Mouse (Mus musculus) kidney, postnatal 0 days (tissue): ENCODE data around the gene Enpp3. TPM values are rescaled to one million over a fixed set of nuclear protein-coding genes. Genes with fewer than 3 reads are reported as not detected.

Source experiments
- ATAC-seq: fragments of 200-750 bp; cut with Nextera tagmentation; replicated peaks from 2 replicates; pipeline ENCODE4 v1.8.0; 2017; ENCODE audit warnings: low read depth, moderate number of reproducible peaks, moderate TSS enrichment, moderate library complexity; ENCODE audit not compliant: low FRiP score
- DNase-seq: peaks from one replicate; pipeline ENCODE4 v3.0.0-alpha.2; 2016; ENCODE audit warnings: low spot score
- H3K27ac ChIP-seq: fragments of 300-500 bp; sonication (generic); 2 replicates; pipeline ENCODE4 v1.5.1; 2014; ENCODE audit warnings: mild to moderate bottlenecking
- H3K27me3 ChIP-seq: fragments of 300-500 bp; sonication (generic); 2 replicates; pipeline ENCODE4 v1.6.1; 2014; ENCODE audit warnings: low read length, mixed read lengths; ENCODE audit not compliant: insufficient read depth
- H3K36me3 ChIP-seq: fragments of 300-500 bp; sonication (generic); 2 replicates; pipeline ENCODE4 v1.6.1; 2014; ENCODE audit warnings: low read length, mixed read lengths; ENCODE audit not compliant: insufficient read depth
- H3K4me1 ChIP-seq: fragments of 300-500 bp; sonication (generic); replicated peaks from 2 replicates; pipeline ENCODE4 v1.6.1; 2014; ENCODE audit warnings: antibody characterized with exemption, low read length, mixed read lengths; ENCODE audit not compliant: insufficient read depth
- H3K4me2 ChIP-seq: fragments of 300-500 bp; sonication (generic); 2 replicates; pipeline ENCODE4 v1.6.1; 2014; ENCODE audit warnings: mild to moderate bottlenecking, low read length, moderate library complexity, mixed read lengths
- H3K4me3 ChIP-seq: fragments of 300-500 bp; sonication (generic); replicated peaks from 2 replicates; pipeline ENCODE4 v1.5.1; 2014; ENCODE audit warnings: low read depth, low read length
- H3K9ac ChIP-seq: fragments of 300-500 bp; sonication (generic); 2 replicates; pipeline ENCODE4 v1.6.1; 2014; ENCODE audit warnings: low read depth, low read length
- H3K9me3 ChIP-seq: fragments of 300-500 bp; sonication (generic); replicated peaks from 2 replicates; pipeline ENCODE4 v1.6.1; 2016; ENCODE audit warnings: low read length, inconsistent platforms, mixed read lengths
- CTCF ChIP-seq: IDR thresholded peaks from 2 replicates; pipeline ENCODE4 v1.5.1; 2016; ENCODE audit warnings: antibody characterized with exemption, low read depth, mild to moderate bottlenecking, moderate library complexity
- WGBS: fragments of 180-500 bp; shearing (Covaris S2); extraction: QIAGEN DNeasy Blood & Tissue Kit; methylation state at CpG from one replicate; pipeline ENCODE4 v1.1.7; 2014; 5-methylcytosine and 5-hydroxymethylcytosine counted together
- polyA plus RNA-seq: library from polyadenylated mRNA; unstranded; fragments of >200 nt; fragmentation: Nextera tagmentation; extraction: Ambion mirVana; gene quantifications from 2 replicates; pipeline ENCODE4 v1.2.1, GENCODE M21; 2015

Enpp3 gene
- polyA plus RNA-seq, 1 experiment from 2014 or later: 4.0 TPM

GRCm38 (mm10) chr10:24763257-24763656 is 79.4 kb downstream of the Enpp3 start:
- Histone ChIP-seq H3K36me3 (no peaks in the 10 kb centered on the region), H3K9me3 (no peaks in the 10 kb centered on the region), H3K27ac (no peak overlapping the region), H3K9ac (no peak overlapping the region), H3K4me3 (no peak overlapping the region), H3K4me2 (no peak overlapping the region), H3K27me3 (no peaks in the 10 kb centered on the region), H3K4me1 (no peaks in the 10 kb centered on the region)
- ATAC-seq (no peak), DNase-seq (no peak)
- TF ChIP-seq CTCF: no peak
- 96% methylated on average over 3 of the region's 3 CpGs for WGBS

GRCm38 (mm10) chr10:24758326-24758915 is 84.2 kb downstream of the Enpp3 start:
- ATAC-seq: no peak
- H3K9ac ChIP-seq: no peak overlapping the region
- H3K4me1 ChIP-seq: no peaks in the 10 kb centered on the region
- no peaks in the 10 kb centered on the region for H3K27me3 ChIP-seq
- no peak overlapping the region for H3K4me3 ChIP-seq
- WGBS: 57% methylated on average over 8 of the region's 8 CpGs
- TF ChIP-seq CTCF: no peak
- no peak for DNase-seq
- H3K9me3 ChIP-seq: no peaks in the 10 kb centered on the region
- H3K27ac ChIP-seq: no peak overlapping the region
- no peaks in the 10 kb centered on the region for H3K36me3 ChIP-seq
- H3K4me2 ChIP-seq: no peak overlapping the region

GRCm38 (mm10) chr10:24754874-24755540 is 87.6 kb downstream of the Enpp3 start:
- no peak overlapping the region for H3K9ac ChIP-seq
- no peaks in the 10 kb centered on the region for H3K27me3 ChIP-seq
- no peaks in the 10 kb centered on the region for H3K9me3 ChIP-seq
- no peak overlapping the region for H3K27ac ChIP-seq
- 74% methylated on average over 9 of the region's 9 CpGs for WGBS
- DNase-seq (no peak), ATAC-seq (no peak)
- H3K4me3 ChIP-seq: no peak overlapping the region
- no peaks in the 10 kb centered on the region for H3K36me3 ChIP-seq
- no peak overlapping the region; the same call in 1 of the 2 replicates for H3K4me2 ChIP-seq
- no peak for TF ChIP-seq CTCF
- no peaks in the 10 kb centered on the region for H3K4me1 ChIP-seq

- DNase-seq (no peak), ATAC-seq (no peak)
- Histone ChIP-seq H3K27me3 (no peaks in the 10 kb centered on the region), H3K9me3 (no peaks in the 10 kb centered on the region), H3K27ac (no peak overlapping the region), H3K4me1 (no peaks in the 10 kb centered on the region), H3K36me3 (no peaks in the 10 kb centered on the region), H3K9ac (no peak overlapping the region), H3K4me2 (peak overlapping the region; percentile 36), H3K4me3 (no peak overlapping the region)
- TF ChIP-seq CTCF: no peak
- WGBS: 47% methylated on average over 11 of the region's 11 CpGs
Observed at GRCm38 (mm10) chr10:24754251-24754835, 88.3 kb downstream of the Enpp3 start.

GRCm38 (mm10) chr10:24753536-24754250 is 88.9 kb downstream of the Enpp3 start:
- H3K4me2 ChIP-seq: peak overlapping the region; percentile 36
- H3K27ac ChIP-seq: no peak overlapping the region
- H3K9me3 ChIP-seq: no peaks in the 10 kb centered on the region
- no peak overlapping the region for H3K4me3 ChIP-seq
- H3K9ac ChIP-seq: no peak overlapping the region
- H3K27me3 ChIP-seq: no peaks in the 10 kb centered on the region
- H3K36me3 ChIP-seq: no peaks in the 10 kb centered on the region
- DNase-seq (no peak), ATAC-seq (no peak)
- H3K4me1 ChIP-seq: no peaks in the 10 kb centered on the region
- no peak for TF ChIP-seq CTCF
- 62% methylated on average over 16 of the region's 16 CpGs for WGBS

GRCm38 (mm10) chr10:24742950-24743487 is 99.6 kb downstream of the Enpp3 start:
- no peaks in the 10 kb centered on the region for H3K36me3 ChIP-seq
- WGBS: 70% methylated on average over 13 of the region's 13 CpGs
- no peak for ATAC-seq
- no peak for DNase-seq
- TF ChIP-seq CTCF: no peak
- no peak overlapping the region for H3K4me3 ChIP-seq
- no peaks in the 10 kb centered on the region for H3K9me3 ChIP-seq
- no peaks in the 10 kb centered on the region for H3K4me1 ChIP-seq
- H3K9ac ChIP-seq: no peak overlapping the region
- H3K27me3 ChIP-seq: no peaks in the 10 kb centered on the region
- no peak overlapping the region for H3K4me2 ChIP-seq
- no peak overlapping the region for H3K27ac ChIP-seq
